Mouse (Mus musculus) forebrain, embryonic 12.5 days (tissue): ENCODE results near the gene Tango2. TPM values are rescaled to one million over a fixed set of nuclear protein-coding genes. Genes with fewer than 3 reads are reported as not detected.

Experiments
- ATAC-seq: fragments of 200-750 bp; cut with Nextera tagmentation; 2 replicates; pipeline ENCODE4 v1.8.0; 2017; ENCODE audit warnings: moderate TSS enrichment; ENCODE audit not compliant: low FRiP score
- H3K27ac ChIP-seq: fragments of 300-500 bp; sonication (generic); 2 replicates; pipeline ENCODE4 v1.5.1; 2016; ENCODE audit warnings: mild to moderate bottlenecking
- H3K27me3 ChIP-seq: fragments of 300-500 bp; sonication (generic); 2 replicates; pipeline ENCODE4 v1.6.1; 2016; ENCODE audit warnings: mild to moderate bottlenecking
- H3K36me3 ChIP-seq: fragments of 300-500 bp; sonication (generic); replicated peaks from 2 replicates; pipeline ENCODE4 v1.6.1; 2016; ENCODE audit warnings: mild to moderate bottlenecking
- H3K4me1 ChIP-seq: fragments of 300-500 bp; sonication (generic); 2 replicates; pipeline ENCODE4 v1.6.1; 2016
- H3K4me2 ChIP-seq: fragments of 300-500 bp; sonication (generic); 2 replicates; pipeline ENCODE4 v1.6.1; 2016; ENCODE audit warnings: mild to moderate bottlenecking, moderate library complexity
- H3K4me3 ChIP-seq: fragments of 300-500 bp; sonication (generic); replicated peaks from 2 replicates; pipeline ENCODE4 v1.5.1; 2016; ENCODE audit warnings: mild to moderate bottlenecking
- H3K9ac ChIP-seq: fragments of 300-500 bp; sonication (generic); 2 replicates; pipeline ENCODE4 v1.6.1; 2016; ENCODE audit warnings: mild to moderate bottlenecking
- H3K9me3 ChIP-seq: fragments of 300-500 bp; sonication (generic); 2 replicates; pipeline ENCODE4 v1.6.1; 2016
- WGBS: fragments of 180-500 bp; shearing (Covaris S2); methylation state at CpG from one replicate; pipeline ENCODE4 v1.1.7; 2016; 5-methylcytosine and 5-hydroxymethylcytosine counted together
- polyA plus RNA-seq: library from polyadenylated mRNA; unstranded; fragments of >200 nt; fragmentation: Nextera tagmentation; extraction: Ambion mirVana; gene quantifications from 2 replicates; pipeline ENCODE4 v1.2.1, GENCODE M21; 2016

Gene Tango2
- polyA plus RNA-seq: 40.7 and 41.5 TPM in 2 replicates

GRCm38 (mm10) chr16:18347931-18348600, at the start of gene Tango2, which contains the start of gene Arvcf:
Gene Tango2 (minus strand): TSS chr16:18348103.
Gene Arvcf (plus strand): TSS chr16:18348182.
- peaks cover 49% of the 10 kb centered on the region for H3K4me1 ChIP-seq
- H3K36me3 ChIP-seq: 0 out of 2 replicates have a peak, but pooled peaks cover 2% of the 10 kb centered on the region
- H3K4me3 ChIP-seq: peak within 1 kb of the TSS; percentile 91
- peak within 1 kb of the TSS; percentile 88 for H3K4me2 ChIP-seq
- peaks cover 16% of the 10 kb centered on the region; the same call in 1 of the 2 replicates for H3K27me3 ChIP-seq
- H3K9me3 ChIP-seq: no peaks in the 10 kb centered on the region
- peak within 1 kb of the TSS; percentile 46; the same call in 1 of the 2 replicates for H3K27ac ChIP-seq
- H3K9ac ChIP-seq: peak within 1 kb of the TSS; percentile 79
- under 1% methylated on average over 44 of the region's 44 CpGs for WGBS
- ATAC-seq: peak; percentile 84

GRCm38 (mm10) chr16:18396791-18397621, 49.1 kb upstream of the Tango2 start:
- H3K9ac ChIP-seq: no peak overlapping the region
- no peaks in the 10 kb centered on the region for H3K27me3 ChIP-seq
- 0 out of 2 replicates have a peak overlapping the region, but pooled peaks have one; percentile 91 for H3K27ac ChIP-seq
- no peak overlapping the region for H3K4me2 ChIP-seq
- no peaks in the 10 kb centered on the region for H3K9me3 ChIP-seq
- H3K4me3 ChIP-seq: no peak overlapping the region
- H3K4me1 ChIP-seq: peaks cover 80% of the 10 kb centered on the region
- 95% methylated on average over 27 of the region's 27 CpGs for WGBS
- H3K36me3 ChIP-seq: peaks cover 57% of the 10 kb centered on the region
- ATAC-seq: no peak

DNA sequence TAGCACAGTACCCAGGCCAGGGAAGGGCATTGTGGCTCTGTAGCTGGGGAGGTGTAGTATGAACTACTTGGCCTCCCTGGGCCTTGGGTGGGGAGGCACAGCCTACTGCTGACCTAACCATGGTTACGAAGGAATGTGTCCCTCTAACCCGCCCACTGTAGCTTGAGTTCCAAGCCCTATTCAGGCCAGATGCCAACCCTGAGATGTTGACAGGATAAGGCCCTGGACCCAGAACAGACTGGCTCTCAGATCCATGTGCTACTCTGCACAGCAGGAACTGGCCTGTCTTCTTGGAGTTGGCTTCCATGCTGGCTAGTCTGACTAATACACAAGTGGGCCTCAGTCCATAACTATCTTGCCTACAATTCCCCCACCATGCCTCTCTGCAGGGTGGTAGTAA, 48.3 kb upstream of the Tango2 start:
- Histone ChIP-seq H3K36me3 (peaks cover 48% of the 10 kb centered on the region), H3K9ac (peak overlapping the region; percentile 46; the same call in 1 of the 2 replicates)

DNA sequence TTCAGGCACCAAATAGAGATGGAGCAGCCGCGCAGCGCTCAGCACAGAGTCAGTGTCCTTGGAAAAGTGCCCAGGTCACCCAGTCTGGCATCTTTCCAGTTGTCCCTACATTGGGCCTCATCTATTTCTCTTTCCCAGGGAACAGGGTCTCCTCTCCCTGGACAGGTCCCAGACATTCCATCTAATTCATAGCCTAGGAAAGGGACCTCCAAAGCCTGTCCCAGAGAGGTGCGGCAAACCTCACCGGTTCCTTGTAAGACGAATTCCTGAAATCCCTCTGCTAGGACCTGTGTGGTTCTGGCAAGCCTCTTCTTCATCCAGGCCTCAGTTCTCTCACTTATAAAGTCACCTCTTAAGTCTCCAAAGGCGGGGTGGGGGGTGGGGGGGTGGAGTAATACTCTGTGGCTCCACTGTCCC, 47.7 kb upstream of the Tango2 start:
- peaks cover 70% of the 10 kb centered on the region for H3K4me1 ChIP-seq
- H3K9me3 ChIP-seq: no peaks in the 10 kb centered on the region
- ATAC-seq: no peak
- peak overlapping the region; percentile 46 for H3K9ac ChIP-seq
- peak overlapping the region; percentile 91 for H3K27ac ChIP-seq
- peak overlapping the region; percentile 86 for H3K4me2 ChIP-seq
- peak overlapping the region; percentile 24 for H3K4me3 ChIP-seq
- no peaks in the 10 kb centered on the region for H3K27me3 ChIP-seq
- 22% methylated on average over 6 of the region's 7 CpGs for WGBS
- peaks cover 43% of the 10 kb centered on the region for H3K36me3 ChIP-seq

More for the DNA sequence above, 48.3 kb upstream of the Tango2 start:
- Histone ChIP-seq H3K27ac (peak overlapping the region; percentile 91), H3K4me2 (peak overlapping the region; percentile 86), H3K27me3 (no peaks in the 10 kb centered on the region), H3K9me3 (no peaks in the 10 kb centered on the region), H3K4me3 (peak overlapping the region; percentile 24; the same call in 1 of the 2 replicates), H3K4me1 (peaks cover 76% of the 10 kb centered on the region)
- ATAC-seq: no peak
- 68% methylated on average over 2 of the region's 2 CpGs for WGBS

DNA sequence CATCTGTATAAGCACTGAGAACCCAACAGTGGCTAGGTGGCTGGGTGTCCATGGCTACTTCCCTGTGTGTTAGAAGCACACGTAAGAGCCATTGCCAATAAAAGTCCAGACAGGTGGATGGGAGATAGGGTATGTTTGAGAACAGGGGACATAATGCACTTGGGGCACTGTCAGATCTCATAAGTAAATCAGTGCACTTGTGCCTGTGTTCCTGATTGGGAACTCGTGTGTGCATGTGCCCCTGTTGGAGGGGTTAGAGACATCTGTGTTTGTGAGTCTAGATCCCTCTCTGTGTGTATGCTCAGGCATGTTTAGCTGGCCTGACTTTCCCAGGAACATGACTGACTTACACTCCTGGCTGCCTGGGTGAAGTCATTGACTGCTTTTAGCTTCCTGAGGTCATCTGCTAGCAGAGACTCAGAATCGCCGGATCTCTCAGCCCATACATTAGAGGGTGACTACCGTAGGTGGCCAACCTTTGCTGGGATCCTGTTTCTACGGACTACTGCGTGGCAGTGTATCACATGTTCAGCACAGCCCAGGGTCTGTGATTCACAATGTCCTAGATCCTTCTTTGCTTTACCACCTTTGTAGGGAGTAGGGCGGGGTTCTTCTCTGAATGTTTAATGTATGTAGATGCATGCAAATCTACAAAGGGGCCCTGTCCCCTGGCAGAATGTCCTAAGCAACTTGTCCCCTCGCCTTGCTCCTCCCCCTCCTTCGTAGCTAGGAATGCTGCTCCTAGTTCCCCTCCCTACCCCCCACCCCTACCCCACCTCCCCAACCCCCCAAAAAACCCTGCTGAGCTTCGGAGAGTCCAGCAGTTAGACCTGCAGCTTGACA, 47.1 kb upstream of the Tango2 start:
- peak overlapping the region; percentile 86 for H3K4me2 ChIP-seq
- peak overlapping the region; percentile 46 for H3K9ac ChIP-seq
- 15% methylated on average over 11 of the region's 11 CpGs for WGBS
- no peaks in the 10 kb centered on the region for H3K27me3 ChIP-seq
- no peaks in the 10 kb centered on the region for H3K9me3 ChIP-seq
- H3K4me1 ChIP-seq: peaks cover 64% of the 10 kb centered on the region
- peaks cover 38% of the 10 kb centered on the region for H3K36me3 ChIP-seq
- H3K27ac ChIP-seq: peak overlapping the region; percentile 91
- peak; percentile 17; the same call in 1 of the 2 replicates for ATAC-seq
- H3K4me3 ChIP-seq: peak overlapping the region; percentile 24

GRCm38 (mm10) chr16:18394056-18394455, 46.2 kb upstream of the Tango2 start:
- Histone ChIP-seq H3K36me3 (peaks cover 29% of the 10 kb centered on the region), H3K27ac (peak overlapping the region; percentile 91), H3K4me1 (peaks cover 60% of the 10 kb centered on the region), H3K9me3 (no peaks in the 10 kb centered on the region), H3K4me2 (peak overlapping the region; percentile 86), H3K4me3 (peak overlapping the region; percentile 79), H3K27me3 (no peaks in the 10 kb centered on the region), H3K9ac (peak overlapping the region; percentile 88)
- ATAC-seq: no peak
- 62% methylated on average over 3 of the region's 3 CpGs for WGBS

DNA sequence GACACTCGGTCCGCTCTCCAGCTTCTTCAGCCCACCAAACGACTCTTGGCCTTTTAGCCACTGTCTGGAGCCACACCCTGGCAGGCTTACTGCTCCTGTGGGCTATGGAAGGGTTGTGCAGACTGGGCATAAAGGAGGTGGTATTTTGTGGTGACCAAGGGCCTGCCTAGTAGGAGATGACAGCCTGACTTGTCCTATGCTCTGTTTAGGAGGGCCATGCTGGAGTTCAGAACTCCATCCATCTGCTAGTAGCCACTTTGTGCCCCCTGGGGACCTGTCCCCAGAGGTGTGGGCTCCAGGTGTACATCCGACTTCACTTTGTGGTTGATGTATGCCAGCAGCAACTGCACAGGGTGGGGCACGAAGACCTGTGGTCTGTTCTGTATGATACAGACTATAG, 45.7 kb upstream of the Tango2 start:
- H3K9ac ChIP-seq: peak overlapping the region; percentile 88
- H3K27me3 ChIP-seq: no peaks in the 10 kb centered on the region
- H3K9me3 ChIP-seq: no peaks in the 10 kb centered on the region
- WGBS: 50% methylated on average over 5 of the region's 5 CpGs
- ATAC-seq: no peak
- peak overlapping the region; percentile 79 for H3K4me3 ChIP-seq
- peak overlapping the region; percentile 91 for H3K27ac ChIP-seq
- peaks cover 60% of the 10 kb centered on the region for H3K4me1 ChIP-seq
- H3K36me3 ChIP-seq: peaks cover 24% of the 10 kb centered on the region
- peak overlapping the region; percentile 86 for H3K4me2 ChIP-seq

- Histone ChIP-seq H3K27ac (peak overlapping the region; percentile 91), H3K4me1 (peaks cover 63% of the 10 kb centered on the region), H3K36me3 (peaks cover 16% of the 10 kb centered on the region), H3K9me3 (no peaks in the 10 kb centered on the region), H3K4me3 (peak overlapping the region; percentile 79), H3K4me2 (peak overlapping the region; percentile 86), H3K9ac (peak overlapping the region; percentile 88), H3K27me3 (no peaks in the 10 kb centered on the region)
- under 1% methylated on average over 63 of the region's 63 CpGs for WGBS
- peak; percentile 88 for ATAC-seq
Measured at GRCm38 (mm10) chr16:18392469-18393426, 44.8 kb upstream of the Tango2 start.

DNA sequence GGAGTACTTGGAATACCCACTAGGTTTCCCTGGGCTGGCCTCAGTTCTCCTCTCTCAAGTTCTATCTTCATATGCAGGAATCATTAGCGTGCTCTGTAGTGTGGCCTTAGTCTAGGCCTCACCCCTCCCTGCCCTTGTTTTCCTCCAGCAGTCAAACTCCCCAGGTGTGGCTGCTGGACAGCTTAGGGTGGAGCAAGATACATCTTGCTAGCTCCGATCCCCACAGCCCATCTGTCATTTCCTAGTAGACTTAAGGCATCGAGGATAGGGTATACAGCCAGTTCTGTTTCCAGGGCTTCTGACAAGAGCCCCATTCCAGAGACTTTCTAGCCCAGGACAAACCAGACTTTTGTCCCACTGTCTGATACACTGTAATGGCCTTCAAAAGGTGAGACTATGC, 43.8 kb upstream of the Tango2 start:
- no peaks in the 10 kb centered on the region for H3K9me3 ChIP-seq
- H3K27me3 ChIP-seq: no peaks in the 10 kb centered on the region
- H3K4me3 ChIP-seq: no peak overlapping the region
- peak overlapping the region; percentile 91 for H3K27ac ChIP-seq
- H3K36me3 ChIP-seq: peaks cover 6% of the 10 kb centered on the region
- H3K4me1 ChIP-seq: peaks cover 73% of the 10 kb centered on the region
- no peak overlapping the region for H3K9ac ChIP-seq
- WGBS: 90% methylated on average over 3 of the region's 3 CpGs
- no peak for ATAC-seq
- no peak overlapping the region for H3K4me2 ChIP-seq

DNA sequence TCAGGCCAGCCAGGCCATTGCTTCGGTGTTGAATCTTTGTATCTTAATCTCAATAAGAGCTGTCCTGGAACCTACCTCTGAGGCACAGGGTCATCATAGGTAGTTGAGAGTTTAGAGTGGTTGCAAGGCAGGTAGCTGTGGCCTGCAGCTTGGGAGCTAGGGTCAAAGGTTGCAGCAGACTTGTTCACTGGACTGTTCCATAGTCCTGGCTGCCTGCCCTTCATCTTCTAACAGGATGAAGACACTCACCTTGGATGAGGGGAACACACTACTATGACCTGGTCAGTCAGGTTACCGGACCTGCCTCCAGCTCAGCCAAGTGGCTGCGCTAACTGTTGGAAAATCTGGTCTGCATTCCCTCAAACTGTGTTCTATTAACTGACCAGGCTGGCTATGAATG, 43.2 kb upstream of the Tango2 start:
- no peak overlapping the region for H3K4me2 ChIP-seq
- H3K9ac ChIP-seq: no peak overlapping the region
- H3K4me1 ChIP-seq: peaks cover 71% of the 10 kb centered on the region
- 91% methylated on average over 3 of the region's 3 CpGs for WGBS
- no peaks in the 10 kb centered on the region for H3K9me3 ChIP-seq
- no peaks in the 10 kb centered on the region for H3K27me3 ChIP-seq
- H3K4me3 ChIP-seq: no peak overlapping the region
- H3K36me3 ChIP-seq: no peaks in the 10 kb centered on the region
- no peak for ATAC-seq
- no peak overlapping the region for H3K27ac ChIP-seq

- Histone ChIP-seq H3K36me3 (no peaks in the 10 kb centered on the region), H3K9ac (no peak overlapping the region), H3K27ac (no peak overlapping the region), H3K4me3 (no peak overlapping the region), H3K9me3 (no peaks in the 10 kb centered on the region), H3K4me2 (no peak overlapping the region), H3K27me3 (no peaks in the 10 kb centered on the region), H3K4me1 (peaks cover 64% of the 10 kb centered on the region)
- no peak for ATAC-seq
- 80% methylated on average over 6 of the region's 6 CpGs for WGBS
Measured at GRCm38 (mm10) chr16:18390399-18390798, 42.5 kb upstream of the Tango2 start.
